Mouse (Mus musculus) MEL (cell line): ENCODE measurements at regions not wholly inside any gene's neighbourhood (a gene's known extent, or its start where the extent isn't known, plus 50 kb on each side); places are given as distances from the start of the nearest gene placed in this dataset.

Source experiments
- DNase-seq: peaks from one replicate; pipeline ENCODE4 v3.0.0; 2011; ENCODE audit warnings: low read depth, low spot score
- H3K27ac ChIP-seq: 2 replicates; pipeline ENCODE4 v1.5.1; 2012; ENCODE audit warnings: low read depth, mild to moderate bottlenecking, control low read depth, low read length, moderate library complexity; ENCODE audit not compliant: control insufficient read depth
- H3K27me3 ChIP-seq, 2 experiments: fragments of 150-350 bp in 1 of 2; sonication (generic) in 1 of 2; 2 replicates each; pipeline ENCODE4 v1.6.1; 2012; ENCODE audit warnings: low read length in 2 of 2, mild to moderate bottlenecking in 2 of 2, improper control_type of control experiment in 1 of 2, moderate library complexity in 1 of 2; ENCODE audit not compliant: insufficient read depth in 2 of 2, control insufficient read depth in 1 of 2
- H3K36me3 ChIP-seq, 2 experiments: 2 replicates each; pipeline ENCODE4 v1.6.1; 2012 to 2014; ENCODE audit warnings: low read length in 2 of 2, improper control_type of control experiment in 1 of 2, inconsistent platforms in 1 of 2, mild to moderate bottlenecking in 1 of 2; ENCODE audit not compliant: insufficient read depth in 2 of 2, control insufficient read depth in 1 of 2
- H3K4me1 ChIP-seq, 2 experiments: fragments of 150-350 bp in 1 of 2; sonication (generic) in 1 of 2; 2 replicates each; pipeline ENCODE4 v1.6.1; 2012; ENCODE audit warnings: low read length in 2 of 2, improper control_type of control experiment in 1 of 2, mild to moderate bottlenecking in 1 of 2; ENCODE audit not compliant: insufficient read depth in 2 of 2, control insufficient read depth in 1 of 2
- H3K4me3 ChIP-seq, 2 experiments: fragments of 150-350 bp in 1 of 2; sonication (generic) in 1 of 2; 2 replicates each; pipeline ENCODE4 v1.5.1; 2012; ENCODE audit warnings: low read depth in 2 of 2, low read length in 2 of 2, mild to moderate bottlenecking in 2 of 2, moderate library complexity in 2 of 2, control low read depth in 1 of 2, improper control_type of control experiment in 1 of 2; ENCODE audit not compliant: control insufficient read depth in 1 of 2, insufficient read depth in 1 of 2
- H3K79me2 ChIP-seq: 2 replicates; pipeline ENCODE4 v1.6.1; 2012; ENCODE audit warnings: mild to moderate bottlenecking, low read length, moderate library complexity; ENCODE audit not compliant: control insufficient read depth, poor library complexity, insufficient read depth
- H3K9ac ChIP-seq: 2 replicates; pipeline ENCODE4 v1.6.1; 2012; ENCODE audit warnings: low read depth, mild to moderate bottlenecking, control low read depth, low read length, moderate library complexity; ENCODE audit not compliant: control insufficient read depth, poor library complexity, severe bottlenecking
- H3K9me3 ChIP-seq: fragments of 150-350 bp; sonication (generic); replicated peaks from 2 replicates; pipeline ENCODE4 v1.6.1; 2012; ENCODE audit warnings: mild to moderate bottlenecking, low read length, improper control_type of control experiment, moderate library complexity; ENCODE audit not compliant: insufficient read depth
- CHD1 ChIP-seq: IDR thresholded peaks from 2 replicates; pipeline ENCODE4 v1.6.1; 2012; ENCODE audit warnings: low read depth, mild to moderate bottlenecking, inconsistent platforms, low read length, improper control_type of control experiment
- CHD2 ChIP-seq: IDR thresholded peaks from 2 replicates; pipeline ENCODE4 v1.6.1; 2011; ENCODE audit warnings: low read length, improper control_type of control experiment
- E2F4 ChIP-seq: IDR thresholded peaks from 2 replicates; pipeline ENCODE4 v1.6.1; 2011; ENCODE audit warnings: low read depth, low read length, improper control_type of control experiment, borderline replicate concordance
- ETS1 ChIP-seq: IDR thresholded peaks from 2 replicates; pipeline ENCODE4 v1.6.1; 2012; ENCODE audit warnings: low read depth, mild to moderate bottlenecking, inconsistent platforms, low read length, improper control_type of control experiment, moderate library complexity
- GABPA ChIP-seq: IDR thresholded peaks from 2 replicates; pipeline ENCODE4 v1.6.1; 2012; ENCODE audit warnings: low read depth, mild to moderate bottlenecking, inconsistent platforms, low read length, improper control_type of control experiment, moderate library complexity
- HCFC1 ChIP-seq: IDR thresholded peaks from 2 replicates; pipeline ENCODE4 v1.6.1; 2012; ENCODE audit warnings: low read depth, mild to moderate bottlenecking, inconsistent platforms, low read length, improper control_type of control experiment, moderate library complexity
- KAT2A ChIP-seq: conservative IDR thresholded peaks from 2 replicates; pipeline ENCODE4 v1.6.1; 2012; ENCODE audit warnings: low read depth, low read length, improper control_type of control experiment, inconsistent platforms
- MXI1 ChIP-seq: IDR thresholded peaks from 2 replicates; pipeline ENCODE4 v1.6.1; 2011; ENCODE audit warnings: mild to moderate bottlenecking, low read depth, low read length, improper control_type of control experiment
- MYC ChIP-seq: IDR thresholded peaks from 2 replicates; pipeline ENCODE4 v1.6.1; 2011; ENCODE audit warnings: low read depth, mild to moderate bottlenecking, low read length, improper control_type of control experiment, moderate library complexity
- NRF1 ChIP-seq: IDR thresholded peaks from 2 replicates; pipeline ENCODE4 v1.6.1; 2014; ENCODE audit warnings: low read depth, mild to moderate bottlenecking, inconsistent platforms, low read length, improper control_type of control experiment, moderate library complexity; ENCODE audit not compliant: poor library complexity, insufficient read depth, severe bottlenecking
- POLR2AphosphoS5 ChIP-seq: IDR thresholded peaks from 2 replicates; pipeline ENCODE4 v1.6.1; 2012; ENCODE audit warnings: low read depth, borderline replicate concordance, mild to moderate bottlenecking, inconsistent platforms, low read length, moderate library complexity, mixed read lengths
- RCOR1 ChIP-seq: IDR thresholded peaks from 2 replicates; pipeline ENCODE4 v1.6.1; 2012; ENCODE audit warnings: low read depth, mild to moderate bottlenecking, inconsistent platforms, low read length, improper control_type of control experiment
- SIN3A ChIP-seq: IDR thresholded peaks from 2 replicates; pipeline ENCODE4 v1.6.1; 2012; ENCODE audit warnings: low read length, improper control_type of control experiment, inconsistent platforms
- USF1 ChIP-seq: IDR thresholded peaks from 2 replicates; pipeline ENCODE4 v1.6.1; 2014; ENCODE audit warnings: low read depth, mild to moderate bottlenecking, inconsistent platforms, low read length, improper control_type of control experiment, moderate library complexity
- USF2 ChIP-seq, 2 experiments: IDR thresholded peaks; 2 replicates each; pipeline ENCODE4 v1.6.1; 2011 to 2012; ENCODE audit warnings: improper control_type of control experiment in 2 of 2, low read length in 2 of 2, borderline replicate concordance in 1 of 2, inconsistent platforms in 1 of 2, low read depth in 1 of 2, mild to moderate bottlenecking in 1 of 2; ENCODE audit not compliant: insufficient read depth in 1 of 2
- ZC3H11A ChIP-seq: IDR thresholded peaks from 2 replicates; pipeline ENCODE4 v1.6.1; 2012; ENCODE audit warnings: low read depth, mild to moderate bottlenecking, inconsistent platforms, low read length, improper control_type of control experiment
- ZMIZ1 ChIP-seq: IDR thresholded peaks from 2 replicates; pipeline ENCODE4 v1.6.1; 2012; ENCODE audit warnings: low read depth, mild to moderate bottlenecking, inconsistent platforms, low read length, improper control_type of control experiment, moderate library complexity
- ZNF384 ChIP-seq: IDR thresholded peaks from 2 replicates; pipeline ENCODE4 v1.6.1; 2012; ENCODE audit warnings: low read depth, mild to moderate bottlenecking, inconsistent platforms, low read length, improper control_type of control experiment

- TF ChIP-seq ETS1, result no peak
- no peak for TF ChIP-seq POLR2AphosphoS5
- no peak for TF ChIP-seq CHD2
- TF ChIP-seq ZNF384, result no peak
- TF ChIP-seq, all 39 proteins: peak for 0
- no peak overlapping the region for H3K4me3 ChIP-seq
- no peak overlapping the region for H3K9ac ChIP-seq
- H3K36me3 ChIP-seq, result no peaks in the 10 kb centered on the region
- DNase-seq, result no peak
- no peaks in the 10 kb centered on the region for H3K27me3 ChIP-seq
- H3K9me3 ChIP-seq, result no peaks in the 10 kb centered on the region
- no peak overlapping the region for H3K27ac ChIP-seq
- no peaks in the 10 kb centered on the region for H3K4me1 ChIP-seq
- no peaks in the 10 kb centered on the region for H3K79me2 ChIP-seq
These were observed 95.7 kb upstream of the Adgrl2 start for GRCm38 (mm10) chr3:149086086-149086485.

- Histone ChIP-seq H3K79me2 (no peaks in the 10 kb centered on the region), H3K4me1 (no peaks in the 10 kb centered on the region), H3K9ac (no peak overlapping the region), H3K27me3 (no peaks in the 10 kb centered on the region), H3K36me3 (no peaks in the 10 kb centered on the region), H3K9me3 (no peaks in the 10 kb centered on the region), H3K27ac (no peak overlapping the region), H3K4me3 (no peak overlapping the region)
- no peak for TF ChIP-seq CHD2
- no peak for TF ChIP-seq E2F4
- TF ChIP-seq USF1, result no peak
- TF ChIP-seq KAT2A, result no peak
- no peak for TF ChIP-seq CHD1
- TF ChIP-seq HCFC1, result no peak
- TF ChIP-seq USF2 (IDR thresholded peaks at IDR 0.05; ENCODE audit: borderline replicate concordance in 1 of 2, insufficient read depth in 1 of 2, low read depth in 1 of 2, low read length in 2 of 2), result no peak
- TF ChIP-seq ZNF384, result no peak
- TF ChIP-seq SIN3A, result no peak
- no peak for TF ChIP-seq RCOR1
- TF ChIP-seq NRF1, result no peak
- no peak for TF ChIP-seq MYC
- no peak for TF ChIP-seq MXI1
- TF ChIP-seq GABPA, result no peak
- no peak for TF ChIP-seq ZMIZ1
- no peak for TF ChIP-seq ZC3H11A
- no peak for DNase-seq
These were observed 94.7 kb upstream of the Adgrl2 start for GRCm38 (mm10) chr3:149084861-149085598.
